Mouse (Mus musculus) adrenal gland, postnatal 4 days (tissue): ENCODE results near the gene Lrp3. TPM values are rescaled to one million over a fixed set of nuclear protein-coding genes. Genes with fewer than 3 reads are reported as not detected.

ENCODE experiments used
- total RNA-seq, 2 experiments: library from RNA; stranded (reverse); gene quantifications; 2 replicates each; pipeline ENCODE4 v1.2.3; 2021

Lrp3 gene
- total RNA-seq, 2 experiments from 2014 or later, result 22.0 to 23.4 TPM

Other genes with a start within 250 kb of the Lrp3 start
- gene Cebpg, start 158.9 kb downstream of the Lrp3 start, total RNA-seq, result 10 to 100 TPM; 32.1 to 33.9 TPM
- gene Cebpa, start 96.2 kb downstream of the Lrp3 start, total RNA-seq, result 10 to 100 TPM; 66.2 to 78.9 TPM
- 1 to 10 TPM; 3.6 to 4.2 TPM for gene Slc7a10, start 29.1 kb downstream of the Lrp3 start, total RNA-seq
- gene Gpatch1, start 102.9 kb upstream of the Lrp3 start, total RNA-seq, result 10 to 100 TPM; 22.3 to 26.0 TPM
- 1 to 10 TPM; 2.9 to 4.8 TPM for gene Rhpn2, start 118.7 kb upstream of the Lrp3 start, total RNA-seq
- gene Faap24, start 181.3 kb upstream of the Lrp3 start, total RNA-seq, result 1 to 10 TPM; 6.5 to 7.3 TPM
- gene Cep89, start 181.5 kb upstream of the Lrp3 start, total RNA-seq, result 10 to 100 TPM; 27.2 to 41.1 TPM
- 1 to 10 TPM in 1 of 2 experiments, under 1 TPM in 1; 0.17 to 6.3 TPM for gene Slc7a9, start 233.3 kb upstream of the Lrp3 start, total RNA-seq